Mouse (Mus musculus): ENCODE measurements at regions not wholly inside any gene's neighbourhood (a gene's known extent, or its start where the extent isn't known, plus 50 kb on each side); places are given as distances from the start of the nearest gene placed in this dataset.
"Not testable (repeated sequence)": the region's sequence is repeated elsewhere in the genome, so short reads cannot be mapped to it uniquely, and the experiment has no call there.

GRCm38 (mm10) chr16:30190935-30191514 lies 76.3 kb downstream of the Cpn2 start:
- in situ Hi-C loops (cut with MboI, MseI), result no loop called here

- in situ Hi-C loops (cut with MboI, MseI), result no loop called here
Measured at GRCm38 (mm10) chr16:30193294-30194261, 73.7 kb downstream of the Cpn2 start.

GRCm38 (mm10) chr16:30194836-30195235 lies 72.5 kb downstream of the Cpn2 start:
- in situ Hi-C loops (cut with MboI, MseI), result no loop called here

GRCm38 (mm10) chr16:30195859-30196258 lies 71.4 kb downstream of the Cpn2 start:
- in situ Hi-C loops (cut with MboI, MseI), result not testable (repeated sequence)

GRCm38 (mm10) chr16:30197351-30197750 lies 69.9 kb downstream of the Cpn2 start:
- in situ Hi-C loops (cut with MboI, MseI), result no loop called here

GRCm38 (mm10) chr16:30199836-30200235 lies 67.5 kb downstream of the Cpn2 start:
- in situ Hi-C loops (cut with MboI, MseI), result loop anchor here (25.0 kb wide), 1 partner anchor 463 kb away; no protein-coding TSS in a partner anchor

GRCm38 (mm10) chr16:30204144-30204543 lies 63.2 kb downstream of the Cpn2 start:
- in situ Hi-C loops (cut with MboI, MseI), result loop anchor here (25.0 kb wide), 1 partner anchor 467 kb away; no protein-coding TSS in a partner anchor

- in situ Hi-C loops (cut with MboI, MseI), result loop anchor here (25.0 kb wide), 1 partner anchor 468 kb away; no protein-coding TSS in a partner anchor
Measured at GRCm38 (mm10) chr16:30205314-30205815, 61.9 kb downstream of the Cpn2 start.

- in situ Hi-C loops (cut with MboI, MseI), result loop anchor here (25.0 kb wide), 1 partner anchor 469 kb away; no protein-coding TSS in a partner anchor
Measured at GRCm38 (mm10) chr16:30205816-30206356, 61.4 kb downstream of the Cpn2 start.

All from T-helper 1 cell (primary cell).